Mouse (Mus musculus): ENCODE measurements around the gene Uckl1. TPM values are rescaled to one million over a fixed set of nuclear protein-coding genes. Genes with fewer than 3 reads are reported as not detected.

Uckl1 gene
- total and polyA plus RNA-seq, 3 experiments: 16.0 to 31.9 (median 18.7) TPM

DNA sequence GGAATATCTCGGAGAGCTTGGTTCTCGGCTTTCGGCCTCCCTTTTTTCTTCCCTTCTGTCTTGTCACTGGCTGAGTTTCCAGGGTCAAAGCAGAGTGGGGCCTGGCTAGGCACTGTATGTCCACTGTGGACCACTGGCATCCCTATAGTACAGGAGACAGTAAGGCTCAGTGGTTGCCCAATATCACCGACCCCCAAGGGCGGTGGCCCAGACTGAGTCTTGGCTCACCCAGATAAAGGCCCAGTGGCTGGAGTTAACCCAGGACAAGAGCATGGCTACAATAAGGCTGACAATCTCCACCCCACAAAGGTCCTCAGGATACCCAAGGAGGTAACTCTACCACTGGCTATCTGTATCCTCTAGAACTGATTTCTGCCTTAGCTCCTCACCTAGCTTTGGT lies 5.8 kb upstream of the Uckl1 start:
- Histone ChIP-seq H3K9ac (ENCODE audit: insufficient read depth, low read depth) (0 out of 2 replicates have a peak overlapping the region, but pooled peaks have one; percentile 3), H3K9me3 (replicated peaks; ENCODE audit: low read length) (no peaks in the 10 kb centered on the region), H3K27me3 (replicated peaks) (no peaks in the 10 kb centered on the region), H3K79me2 (replicated peaks; ENCODE audit: control insufficient read depth, extremely low read depth, insufficient read depth, poor library complexity, severe bottlenecking) (peaks cover 3% of the 10 kb centered on the region; the same call in 1 of the 2 replicates), H3K27ac (ENCODE audit: insufficient read depth, low read depth) (no peak overlapping the region), H3K4me1 (ENCODE audit: control insufficient read depth in 1 of 2, insufficient read depth in 2 of 2) (peaks cover 7 to 21% of the 10 kb centered on the region in 2 experiments), H3K36me3 (replicated peaks in 1 of 2; ENCODE audit: control insufficient read depth in 1 of 2, insufficient read depth in 1 of 2, low read length in 1 of 2) (peaks cover 46 to 53% of the 10 kb centered on the region in 2 experiments), H3K4me2 (ENCODE audit: insufficient read depth, low read depth, poor library complexity, severe bottlenecking) (no peak overlapping the region), H3K4me3 (replicated peaks in 1 of 3; ENCODE audit: low read depth in 2 of 3, low read length in 2 of 3, poor library complexity in 1 of 3) (no peak overlapping the region)
- in situ Hi-C loops (cut with MboI; ENCODE audit: low pct_ligation_motif_present, low pct_unique_long_range_greater_than_20kb, low sequenced_read_pairs) (no loop called here), dilution Hi-C loops (cut with MboI; ENCODE audit: extremely low pct_ligation_motif_present, extremely low pct_unique_long_range_greater_than_20kb, low sequenced_read_pairs) (no loop called here)
- TF ChIP-seq CTCF (conservative IDR thresholded peaks at IDR 0.05 in 1 of 2, IDR thresholded peaks at IDR 0.05 in 1 of 2; ENCODE audit: low read depth in 2 of 2, low read length in 2 of 2) (no peak), ZNF384 (IDR thresholded peaks at IDR 0.05; ENCODE audit: low read depth, low read length) (no peak), MEF2A (IDR thresholded peaks at IDR 0.05; ENCODE audit: borderline replicate concordance, low read depth, low read length) (no peak), CHD1 (IDR thresholded peaks at IDR 0.05; ENCODE audit: low read depth, low read length) (no peak), USF1 (IDR thresholded peaks at IDR 0.05; ENCODE audit: low read depth, low read length) (no peak), ELF1 (IDR thresholded peaks at IDR 0.05; ENCODE audit: low read depth, low read length) (no peak), ETS1 (conservative IDR thresholded peaks at IDR 0.05; ENCODE audit: low read depth, low read length) (no peak), TCF12 (IDR thresholded peaks at IDR 0.05; ENCODE audit: low read depth, low read length) (no peak), NELFE (IDR thresholded peaks at IDR 0.05; ENCODE audit: low read depth, low read length) (no peak), ZKSCAN1 (IDR thresholded peaks at IDR 0.05; ENCODE audit: borderline replicate concordance, low read depth, low read length) (no peak), JUN (IDR thresholded peaks at IDR 0.05; ENCODE audit: insufficient read depth, low read depth, low read length) (no peak), E2F4 (IDR thresholded peaks at IDR 0.05; ENCODE audit: insufficient replicate concordance, low read depth, low read length) (no peak), IRF4 (IDR thresholded peaks at IDR 0.05; ENCODE audit: low read depth, low read length) (no peak), PAX5 (IDR thresholded peaks at IDR 0.05; ENCODE audit: low read length) (no peak), BHLHE40 (IDR thresholded peaks at IDR 0.05; ENCODE audit: low read depth, low read length) (no peak)
- no peak for DNase-seq (ENCODE audit: extremely low read depth)

DNA sequence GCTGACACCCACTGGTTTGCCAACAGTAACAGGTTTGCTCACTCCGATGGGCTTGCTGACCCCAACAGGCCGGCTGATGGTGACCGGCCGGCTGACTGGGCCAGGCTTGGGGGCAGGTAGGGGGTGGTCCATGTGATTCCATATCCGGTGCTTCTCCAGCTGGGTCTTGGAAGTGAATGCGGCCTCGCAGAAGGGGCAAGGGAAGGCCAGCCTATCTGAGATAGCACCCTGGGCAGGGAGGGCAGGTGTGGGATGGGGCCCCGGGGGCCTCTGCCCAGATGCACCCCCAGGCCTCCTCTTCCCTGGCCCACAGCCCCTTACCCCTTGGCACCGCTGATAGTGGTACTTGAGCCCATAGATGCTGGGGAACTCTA lies 5.0 kb upstream of the Uckl1 start:
- peaks cover 7 to 21% of the 10 kb centered on the region in 2 experiments for H3K4me1 ChIP-seq (ENCODE audit: control insufficient read depth in 1 of 2, insufficient read depth in 2 of 2)
- peaks cover 3% of the 10 kb centered on the region; the same call in 1 of the 2 replicates for H3K79me2 ChIP-seq (replicated peaks; ENCODE audit: control insufficient read depth, extremely low read depth, insufficient read depth, poor library complexity, severe bottlenecking)
- TF ChIP-seq ELF1 (IDR thresholded peaks at IDR 0.05; ENCODE audit: low read depth, low read length) (no peak), ZKSCAN1 (IDR thresholded peaks at IDR 0.05; ENCODE audit: borderline replicate concordance, low read depth, low read length) (no peak), PAX5 (IDR thresholded peaks at IDR 0.05; ENCODE audit: low read length) (no peak), MAFK (IDR thresholded peaks at IDR 0.05; ENCODE audit: insufficient replicate concordance, low read length) (no peak), ETS1 (conservative IDR thresholded peaks at IDR 0.05; ENCODE audit: low read depth, low read length) (no peak), KAT2A (IDR thresholded peaks at IDR 0.05; ENCODE audit: insufficient replicate concordance, low read length) (no peak), IRF4 (IDR thresholded peaks at IDR 0.05; ENCODE audit: low read depth, low read length) (no peak), POLR2A (IDR thresholded peaks at IDR 0.05; ENCODE audit: low read depth, low read length) (no peak), CTCF (conservative IDR thresholded peaks at IDR 0.05 in 1 of 2, IDR thresholded peaks at IDR 0.05 in 1 of 2; ENCODE audit: low read depth in 2 of 2, low read length in 2 of 2) (no peak), EP300 (IDR thresholded peaks at IDR 0.05; ENCODE audit: low read length) (no peak), TCF12 (IDR thresholded peaks at IDR 0.05; ENCODE audit: low read depth, low read length) (no peak), ZNF384 (IDR thresholded peaks at IDR 0.05; ENCODE audit: low read depth, low read length) (no peak), USF2 (conservative IDR thresholded peaks at IDR 0.05; ENCODE audit: low read depth, low read length) (no peak), CHD2 (IDR thresholded peaks at IDR 0.05; ENCODE audit: low read length) (no peak), SMC3 (IDR thresholded peaks at IDR 0.05; ENCODE audit: low read depth, low read length) (no peak), GABPA (IDR thresholded peaks at IDR 0.05; ENCODE audit: insufficient replicate concordance, low read depth, low read length) (no peak), MAZ (IDR thresholded peaks at IDR 0.05; ENCODE audit: low read depth, low read length) (no peak), NELFE (IDR thresholded peaks at IDR 0.05; ENCODE audit: low read depth, low read length) (no peak), TBP (conservative IDR thresholded peaks at IDR 0.05; ENCODE audit: low read depth, low read length) (no peak), SIN3A (IDR thresholded peaks at IDR 0.05; ENCODE audit: low read length) (no peak)
- no peak overlapping the region for H3K4me3 ChIP-seq (replicated peaks in 1 of 3; ENCODE audit: low read depth in 2 of 3, low read length in 2 of 3, poor library complexity in 1 of 3)
- DNase-seq (ENCODE audit: extremely low read depth): no peak
- dilution Hi-C loops (cut with MboI; ENCODE audit: extremely low pct_ligation_motif_present, extremely low pct_unique_long_range_greater_than_20kb, low sequenced_read_pairs) (no loop called here), in situ Hi-C loops (cut with MboI; ENCODE audit: low pct_ligation_motif_present, low pct_unique_long_range_greater_than_20kb, low sequenced_read_pairs) (no loop called here)
- no peaks in the 10 kb centered on the region for H3K27me3 ChIP-seq (replicated peaks)
- H3K36me3 ChIP-seq (replicated peaks in 1 of 2; ENCODE audit: control insufficient read depth in 1 of 2, insufficient read depth in 1 of 2, low read length in 1 of 2): peaks cover 49 to 61% of the 10 kb centered on the region in 2 experiments
- H3K4me2 ChIP-seq (ENCODE audit: insufficient read depth, low read depth, poor library complexity, severe bottlenecking): no peak overlapping the region
- H3K9me3 ChIP-seq (replicated peaks; ENCODE audit: low read length): no peaks in the 10 kb centered on the region
- H3K9ac ChIP-seq (ENCODE audit: insufficient read depth, low read depth): no peak overlapping the region
- H3K27ac ChIP-seq (ENCODE audit: insufficient read depth, low read depth): no peak overlapping the region
